Mouse (Mus musculus) heart, embryonic 11.5 days (tissue): Measurements from ENCODE around the gene Npm3. TPM values are rescaled to one million over a fixed set of nuclear protein-coding genes. Genes with fewer than 3 reads are reported as not detected.

Experiments used
- ATAC-seq: fragments of 200-750 bp; cut with Nextera tagmentation; replicated peaks from 2 replicates; pipeline ENCODE4 v1.8.0; 2017; ENCODE audit warnings: moderate library complexity; ENCODE audit not compliant: insufficient number of reproducible peaks, low FRiP score, low TSS enrichment
- H3K27ac ChIP-seq: fragments of 300-500 bp; sonication (generic); 2 replicates; pipeline ENCODE4 v1.5.1; 2014; ENCODE audit warnings: mild to moderate bottlenecking, low read depth, low read length
- H3K27me3 ChIP-seq: fragments of 300-500 bp; sonication (generic); 2 replicates; pipeline ENCODE4 v1.6.1; 2014; ENCODE audit warnings: mild to moderate bottlenecking, low read length, mixed read lengths; ENCODE audit not compliant: control insufficient read depth, insufficient read depth
- H3K36me3 ChIP-seq: fragments of 300-500 bp; sonication (generic); 2 replicates; pipeline ENCODE4 v1.6.1; 2014; ENCODE audit warnings: mild to moderate bottlenecking, low read length, moderate library complexity, mixed read lengths; ENCODE audit not compliant: control insufficient read depth, insufficient read depth
- H3K4me1 ChIP-seq: fragments of 300-500 bp; sonication (generic); 2 replicates; pipeline ENCODE4 v1.6.1; 2014; ENCODE audit warnings: low read length; ENCODE audit not compliant: control insufficient read depth, insufficient read depth
- H3K4me2 ChIP-seq: fragments of 300-500 bp; sonication (generic); 2 replicates; pipeline ENCODE4 v1.6.1; 2014; ENCODE audit warnings: mild to moderate bottlenecking, moderate library complexity
- H3K4me3 ChIP-seq: fragments of 300-500 bp; sonication (generic); 2 replicates; pipeline ENCODE4 v1.5.1; 2014; ENCODE audit warnings: low read depth, low read length
- H3K9ac ChIP-seq: fragments of 300-500 bp; sonication (generic); 2 replicates; pipeline ENCODE4 v1.6.1; 2014; ENCODE audit warnings: mild to moderate bottlenecking, low read depth, low read length, moderate library complexity
- H3K9me3 ChIP-seq: fragments of 300-500 bp; sonication (generic); replicated peaks from 2 replicates; pipeline ENCODE4 v1.6.1; 2016; ENCODE audit warnings: low read length; ENCODE audit not compliant: control insufficient read depth
- WGBS: fragments of 180-500 bp; shearing (Covaris S2); extraction: QIAGEN DNeasy Blood & Tissue Kit; methylation state at CpG from one replicate; pipeline ENCODE4 v1.1.7; 2014; ENCODE audit not compliant: insufficient replicate concordance; 5-methylcytosine and 5-hydroxymethylcytosine counted together
- polyA plus RNA-seq: library from polyadenylated mRNA; unstranded; fragments of >200 nt; fragmentation: Nextera tagmentation; extraction: Ambion mirVana; gene quantifications from 2 replicates; pipeline ENCODE4 v1.2.1, GENCODE M21; 2014

The Npm3 gene
- polyA plus RNA-seq, 1 experiment from 2014 or later, result 11.4 TPM

DNA sequence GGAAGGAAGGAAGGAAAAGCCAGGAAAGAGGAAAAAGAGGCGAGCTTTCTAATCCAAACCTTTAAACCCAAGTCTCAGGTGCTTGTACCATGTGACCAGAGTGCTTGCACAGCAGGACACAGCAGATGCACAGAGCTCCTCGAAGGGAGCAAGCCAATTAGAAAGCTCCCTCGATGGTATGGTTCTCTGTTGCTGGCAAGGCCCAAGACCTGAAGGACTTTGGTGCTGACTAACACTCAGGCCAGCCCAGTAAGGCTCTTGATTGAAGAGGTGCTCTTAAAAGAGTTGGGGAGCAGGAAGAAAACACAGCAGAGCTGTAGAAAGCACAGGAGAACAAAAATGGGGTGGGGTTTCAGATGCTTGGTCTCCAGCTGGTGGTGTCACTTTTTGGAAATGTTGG lies 40.7 kb downstream of the Npm3 start:
- no peaks in the 10 kb centered on the region for H3K27me3 ChIP-seq
- 60% methylated on average over 3 of the region's 3 CpGs for WGBS
- H3K36me3 ChIP-seq, result no peaks in the 10 kb centered on the region
- H3K9ac ChIP-seq, result no peak overlapping the region
- H3K9me3 ChIP-seq, result no peaks in the 10 kb centered on the region
- ATAC-seq, result no peak
- no peak overlapping the region for H3K27ac ChIP-seq
- H3K4me3 ChIP-seq, result no peak overlapping the region
- H3K4me2 ChIP-seq, result no peak overlapping the region
- 0 out of 2 replicates have a peak, but pooled peaks cover 4% of the 10 kb centered on the region for H3K4me1 ChIP-seq

Other genes with a start within 250 kb of the Npm3 start
- gene Poll, start 189.1 kb downstream of the Npm3 start, polyA plus RNA-seq, result 13.6 and 13.9 TPM in 2 replicates
- 32.6 and 35.1 TPM in 2 replicates for gene Gm17018, start 189.0 kb downstream of the Npm3 start, polyA plus RNA-seq
- gene Fbxw4, start 89.3 kb downstream of the Npm3 start, polyA plus RNA-seq, result 2.7 and 4.2 TPM in 2 replicates
- gene Fgf8, start 6.7 kb downstream of the Npm3 start, polyA plus RNA-seq, result 0.66 and 0.73 TPM in 2 replicates
- gene Mgea5, start 34.2 kb upstream of the Npm3 start, polyA plus RNA-seq, result 40.2 and 48.3 TPM in 2 replicates
- gene Kcnip2, start 66.5 kb upstream of the Npm3 start, polyA plus RNA-seq, result 0.45 and 0.66 TPM in 2 replicates
- gene Armh3, start 248.9 kb upstream of the Npm3 start, polyA plus RNA-seq, result 9.6 and 11.9 TPM in 2 replicates